Mouse (Mus musculus) stomach, postnatal 0 days (tissue): ENCODE results near the gene Gm13128.
"Not testable (repeated sequence)": the region's sequence is repeated elsewhere in the genome, so short reads cannot be mapped to it uniquely, and the experiment has no call there.

Experiments used
- CTCF ChIP-seq: IDR thresholded peaks from 2 replicates; pipeline ENCODE4 v1.5.1; 2016; ENCODE audit warnings: antibody characterized with exemption, low read depth, mild to moderate bottlenecking, moderate library complexity
- EP300 ChIP-seq: optimal IDR thresholded peaks from 2 replicates; pipeline ENCODE3; 2016; ENCODE audit warnings: antibody characterized with exemption

GRCm38 (mm10) chr4:144280388-144280787, 49.7 kb upstream of the Gm13128 start, which contains the start of gene Pramel5:
- not testable (repeated sequence) for TF ChIP-seq CTCF, EP300
